Mouse (Mus musculus) embryonic fibroblast, embryonic 13.5 days (primary cell): ENCODE measurements at regions not wholly inside any gene's neighbourhood (a gene's known extent, or its start where the extent isn't known, plus 50 kb on each side); places are given as distances from the start of the nearest gene placed in this dataset.

ENCODE experiments used
- H3K27ac ChIP-seq: 2 replicates; pipeline ENCODE4 v1.5.1; 2012; ENCODE audit warnings: low read length, control low read depth, inconsistent platforms; ENCODE audit not compliant: insufficient read depth
- H3K4me1 ChIP-seq: 2 replicates; pipeline ENCODE4 v1.6.1; 2011; ENCODE audit warnings: low read length; ENCODE audit not compliant: control insufficient read depth, insufficient read depth
- H3K4me3 ChIP-seq: 2 replicates; pipeline ENCODE4 v1.5.1; 2011; ENCODE audit warnings: mild to moderate bottlenecking, control low read depth, low read length; ENCODE audit not compliant: insufficient read depth
- CTCF ChIP-seq: IDR thresholded peaks from 2 replicates; pipeline ENCODE4 v1.5.1; 2011; ENCODE audit warnings: mild to moderate bottlenecking, control low read depth, low read length, moderate library complexity, borderline replicate concordance; ENCODE audit not compliant: insufficient read depth
- POLR2A ChIP-seq: IDR thresholded peaks from 2 replicates; pipeline ENCODE4 v1.6.1; 2011; ENCODE audit warnings: low read depth, mild to moderate bottlenecking, control low read depth, low read length, moderate library complexity

- Histone ChIP-seq H3K4me1 (no peaks in the 10 kb centered on the region), H3K27ac (no peak overlapping the region), H3K4me3 (no peak overlapping the region)
- no peak for TF ChIP-seq CTCF
- no peak for TF ChIP-seq POLR2A
Measured at GRCm38 (mm10) chr2:169212676-169213257, 257.4 kb upstream of the Zfp64 start.

- no peak overlapping the region for H3K4me3 ChIP-seq
- H3K4me1 ChIP-seq = no peaks in the 10 kb centered on the region
- TF ChIP-seq POLR2A (no peak), CTCF (no peak)
- no peak overlapping the region for H3K27ac ChIP-seq
Measured at GRCm38 (mm10) chr2:169204254-169204752, 248.9 kb upstream of the Zfp64 start.

- H3K27ac ChIP-seq = no peak overlapping the region
- TF ChIP-seq POLR2A (no peak), CTCF (no peak)
- no peak overlapping the region for H3K4me3 ChIP-seq
- H3K4me1 ChIP-seq = no peaks in the 10 kb centered on the region
Measured at GRCm38 (mm10) chr2:169191974-169192373, 236.6 kb upstream of the Zfp64 start.

GRCm38 (mm10) chr2:169191465-169191864 is 236.1 kb upstream of the Zfp64 start:
- TF ChIP-seq POLR2A = no peak
- no peak for TF ChIP-seq CTCF
- H3K27ac ChIP-seq = no peak overlapping the region
- H3K4me3 ChIP-seq = no peak overlapping the region
- no peaks in the 10 kb centered on the region for H3K4me1 ChIP-seq

- TF ChIP-seq POLR2A (no peak), CTCF (no peak)
- Histone ChIP-seq H3K4me1 (no peaks in the 10 kb centered on the region), H3K4me3 (no peak overlapping the region), H3K27ac (no peak overlapping the region)
Measured at GRCm38 (mm10) chr2:169177565-169177964, 222.2 kb upstream of the Zfp64 start.

- no peak overlapping the region for H3K27ac ChIP-seq
- H3K4me3 ChIP-seq = no peak overlapping the region
- TF ChIP-seq POLR2A = no peak
- TF ChIP-seq CTCF = no peak
- no peaks in the 10 kb centered on the region for H3K4me1 ChIP-seq
Measured at GRCm38 (mm10) chr2:169168795-169169194, 213.4 kb upstream of the Zfp64 start.

GRCm38 (mm10) chr2:169168376-169168775 is 213.0 kb upstream of the Zfp64 start:
- H3K4me1 ChIP-seq = no peaks in the 10 kb centered on the region
- H3K4me3 ChIP-seq = no peak overlapping the region
- H3K27ac ChIP-seq = no peak overlapping the region
- TF ChIP-seq CTCF (no peak), POLR2A (no peak)

GRCm38 (mm10) chr2:169161651-169162050 is 206.3 kb upstream of the Zfp64 start:
- Histone ChIP-seq H3K4me3 (no peak overlapping the region), H3K27ac (no peak overlapping the region), H3K4me1 (no peaks in the 10 kb centered on the region)
- TF ChIP-seq CTCF = no peak

- H3K4me3 ChIP-seq = no peak overlapping the region
- no peak for TF ChIP-seq POLR2A
- no peak for TF ChIP-seq CTCF
- H3K27ac ChIP-seq = no peak overlapping the region
- H3K4me1 ChIP-seq = no peaks in the 10 kb centered on the region
Measured at GRCm38 (mm10) chr2:169158760-169159159, 203.4 kb upstream of the Zfp64 start.

GRCm38 (mm10) chr2:169158005-169158673 is 202.8 kb upstream of the Zfp64 start:
- Histone ChIP-seq H3K4me3 (no peak overlapping the region), H3K27ac (no peak overlapping the region), H3K4me1 (no peaks in the 10 kb centered on the region)
- TF ChIP-seq POLR2A (no peak), CTCF (no peak)
